Mouse (Mus musculus) C2C12 (cell line): ENCODE measurements around the gene Pdcd6ip. TPM values are rescaled to one million over a fixed set of nuclear protein-coding genes. Genes with fewer than 3 reads are reported as not detected.
"Not testable (repeated sequence)": the region's sequence is repeated elsewhere in the genome, so short reads cannot be mapped to it uniquely, and the experiment has no call there.

Source experiments
- H3K27me3 ChIP-seq: one replicate; pipeline ENCODE4 v1.6.1; 2011; ENCODE audit not compliant: control insufficient read depth, insufficient read depth, insufficient read length
- H3K36me3 ChIP-seq: one replicate; pipeline ENCODE4 v1.6.1; 2011; ENCODE audit not compliant: control insufficient read depth, insufficient read depth
- H3K4me3 ChIP-seq: one replicate; pipeline ENCODE4 v1.5.1; 2011; ENCODE audit warnings: mild to moderate bottlenecking, control low read depth; ENCODE audit not compliant: poor library complexity, insufficient read depth, severe bottlenecking
- H3K79me2 ChIP-seq: one replicate; pipeline ENCODE4 v1.6.1; 2011; ENCODE audit not compliant: control insufficient read depth, insufficient read depth
- H3K79me3 ChIP-seq: one replicate; pipeline ENCODE4 v1.6.1; 2011; ENCODE audit warnings: low read depth, control low read depth
- H3ac ChIP-seq: one replicate; pipeline ENCODE3; 2011; ENCODE audit warnings: low read depth; ENCODE audit not compliant: control insufficient read depth, insufficient read length
- CEBPB ChIP-seq: IDR thresholded peaks from one replicate; pipeline ENCODE4 v1.6.1; 2011; ENCODE audit warnings: low read depth, mild to moderate bottlenecking, control low read depth, moderate library complexity
- CTCF ChIP-seq: IDR thresholded peaks from one replicate; pipeline ENCODE4 v1.5.1; 2011; ENCODE audit not compliant: control insufficient read depth, insufficient read depth, insufficient read length
- FOSL1 ChIP-seq: IDR thresholded peaks from one replicate; pipeline ENCODE4 v1.8.0; 2011; ENCODE audit warnings: mild to moderate bottlenecking, low read length; ENCODE audit not compliant: poor library complexity, insufficient read depth, severe bottlenecking
- MAX ChIP-seq: IDR thresholded peaks from one replicate; pipeline ENCODE4 v1.6.1; 2011; ENCODE audit warnings: mild to moderate bottlenecking, control low read depth
- MYOD1 ChIP-seq: IDR thresholded peaks from one replicate; pipeline ENCODE4 v1.6.1; 2011; ENCODE audit warnings: low read depth; ENCODE audit not compliant: control insufficient read depth, insufficient read length
- MYOG ChIP-seq: IDR thresholded peaks from one replicate; pipeline ENCODE4 v1.6.1; 2011; ENCODE audit not compliant: control insufficient read depth, insufficient read length; ENCODE audit errors: extremely low read depth
- USF1 ChIP-seq: IDR thresholded peaks from one replicate; pipeline ENCODE4 v1.6.1; 2011; ENCODE audit warnings: low read depth, mild to moderate bottlenecking, control low read depth, moderate library complexity
- polyA plus RNA-seq: library from polyadenylated mRNA; unstranded; fragments of >200 nt; fragmentation: generic; extraction: Trizol; gene quantifications from one replicate; pipeline ENCODE4 v1.2.1, GENCODE M21; 2012; ENCODE audit warnings: missing spikeins

Pdcd6ip gene
- polyA plus RNA-seq, 1 experiment, result 62.5 TPM

DNA sequence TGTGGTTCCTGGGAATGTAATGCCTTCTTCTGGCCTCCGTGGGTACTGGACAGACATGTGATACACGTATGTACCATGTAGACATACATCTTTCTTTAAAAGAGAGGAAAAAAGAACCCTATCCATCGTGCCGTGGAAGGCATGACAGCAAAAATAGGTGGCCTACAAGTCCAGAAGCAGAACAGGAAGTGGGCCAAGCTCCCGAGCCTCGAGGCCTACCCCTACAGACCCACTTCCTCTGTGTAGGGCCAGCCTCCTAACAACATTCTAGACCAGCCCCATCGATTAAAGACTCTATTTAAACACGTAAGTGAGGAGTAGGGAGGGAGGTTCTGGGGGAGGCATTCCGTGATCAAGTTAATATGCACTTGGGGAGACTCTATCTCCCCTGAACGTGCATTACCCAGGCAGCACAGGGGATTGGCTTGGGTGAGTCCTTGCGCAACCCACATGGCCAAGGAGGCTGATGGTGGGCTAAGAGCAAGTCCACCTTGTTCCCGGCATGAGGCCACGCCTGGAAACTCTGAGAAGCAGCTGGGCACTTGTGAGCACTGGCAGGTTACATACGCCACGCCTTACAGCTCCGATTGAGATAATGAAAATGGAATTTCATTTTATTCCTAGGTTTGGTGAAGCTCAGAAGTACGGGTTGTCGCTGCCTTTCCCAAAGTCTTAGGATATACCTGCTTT lies 19.1 kb upstream of the Pdcd6ip start:
- no peaks in the 10 kb centered on the region for H3K36me3 ChIP-seq
- no peaks in the 10 kb centered on the region for H3K27me3 ChIP-seq
- no peak overlapping the region for H3K4me3 ChIP-seq
- H3ac ChIP-seq, result no peak overlapping the region
- no peaks in the 10 kb centered on the region for H3K79me2 ChIP-seq
- TF ChIP-seq CTCF (no peak), MAX (no peak), MYOD1 (no peak), USF1 (no peak), FOSL1 (no peak), MYOG (no peak), CEBPB (no peak)
- H3K79me3 ChIP-seq, result no peaks in the 10 kb centered on the region

DNA sequence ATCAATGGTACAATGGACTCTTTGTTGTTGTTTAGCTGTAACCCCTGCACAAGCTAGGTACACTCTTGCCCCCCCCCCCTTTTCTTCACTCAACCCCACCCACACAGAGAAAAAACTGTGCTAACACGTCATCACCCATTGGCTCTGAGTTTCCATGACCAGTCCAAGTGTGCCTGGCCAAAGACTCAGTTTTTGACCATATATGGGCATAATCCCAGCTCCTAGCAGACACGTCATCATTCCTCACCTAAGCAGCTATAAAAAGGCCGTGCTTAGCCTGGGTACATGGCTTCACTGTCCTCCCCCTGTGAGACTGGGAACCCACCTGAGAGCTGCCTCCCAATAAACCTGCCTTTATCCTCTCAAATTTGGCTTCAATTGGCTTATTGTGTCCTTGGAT lies 18.1 kb upstream of the Pdcd6ip start:
- Histone ChIP-seq H3K27me3 (no peaks in the 10 kb centered on the region), H3K79me2 (no peaks in the 10 kb centered on the region), H3ac (no peak overlapping the region), H3K4me3 (no peak overlapping the region), H3K36me3 (no peaks in the 10 kb centered on the region), H3K79me3 (no peaks in the 10 kb centered on the region)
- TF ChIP-seq USF1 (no peak), MYOG (no peak), MYOD1 (no peak), FOSL1 (no peak), CTCF (no peak), MAX (no peak), CEBPB (no peak)

DNA sequence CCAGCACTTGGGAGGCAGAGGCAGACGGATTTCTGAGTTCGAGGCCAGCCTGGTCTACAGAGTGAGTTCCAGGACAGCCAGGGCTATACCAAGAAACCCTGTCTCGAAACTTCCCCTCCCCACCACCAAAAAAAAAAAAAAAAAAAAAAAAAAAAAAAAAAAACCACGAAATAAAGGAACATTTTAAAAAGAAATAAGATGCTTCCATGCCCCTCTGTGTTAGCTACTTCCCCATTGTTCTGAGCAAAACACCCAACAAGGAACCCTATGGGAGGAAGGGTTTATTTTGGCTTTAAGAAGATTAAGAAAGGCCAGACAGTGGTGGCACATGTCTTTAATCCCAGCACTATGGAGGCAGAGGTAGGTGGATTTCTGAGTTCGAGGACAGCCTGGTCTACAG lies 17.6 kb upstream of the Pdcd6ip start:
- not testable (repeated sequence) for H3ac ChIP-seq, H3K79me3 ChIP-seq, H3K36me3 ChIP-seq, H3K27me3 ChIP-seq, H3K79me2 ChIP-seq, H3K4me3 ChIP-seq

DNA sequence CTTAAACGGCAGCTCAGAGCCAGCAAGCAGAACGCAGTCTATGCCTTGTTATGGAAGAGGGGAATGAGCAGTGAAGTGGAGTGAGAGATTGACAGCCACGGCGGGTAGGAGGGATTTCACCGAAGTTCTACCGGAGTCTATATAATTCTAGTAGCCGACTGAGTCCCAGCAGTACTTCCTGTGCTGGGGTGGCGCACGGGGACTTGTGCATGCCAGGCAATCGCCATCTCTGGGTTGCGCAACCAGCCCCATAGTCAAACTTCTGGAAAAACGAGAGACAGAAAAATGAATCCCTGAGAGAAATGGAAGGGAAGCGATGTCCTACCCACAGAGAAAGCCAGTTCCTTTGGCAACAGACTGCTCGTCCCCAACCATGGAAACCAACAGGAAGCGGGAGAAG lies 16.6 kb upstream of the Pdcd6ip start:
- Histone ChIP-seq H3K27me3 (no peaks in the 10 kb centered on the region), H3ac (no peak overlapping the region), H3K4me3 (no peak overlapping the region), H3K79me2 (no peaks in the 10 kb centered on the region), H3K79me3 (no peaks in the 10 kb centered on the region), H3K36me3 (no peaks in the 10 kb centered on the region)
- peak; percentile 33 for TF ChIP-seq CEBPB
- TF ChIP-seq MAX, result no peak

DNA sequence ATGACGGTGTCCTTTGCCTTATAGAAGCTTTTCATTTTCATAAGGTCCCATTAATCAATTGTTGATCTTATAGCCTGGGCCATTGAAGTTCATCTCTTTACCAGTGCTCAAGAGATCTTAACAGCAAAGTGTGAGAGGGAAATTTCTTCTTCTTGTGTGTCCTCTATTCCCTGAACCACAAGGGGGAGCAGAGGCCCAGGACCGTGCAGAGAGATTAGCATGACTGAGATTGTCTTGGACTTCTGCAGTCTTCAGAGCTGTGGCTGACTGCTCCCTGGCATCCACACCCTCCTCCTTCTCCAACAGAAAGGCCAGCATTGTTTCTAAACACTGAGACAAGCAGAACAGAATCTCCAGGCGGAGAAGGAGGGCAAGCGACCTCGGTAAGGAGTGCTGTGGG lies 11.0 kb upstream of the Pdcd6ip start:
- Histone ChIP-seq H3K27me3 (no peaks in the 10 kb centered on the region), H3K36me3 (no peaks in the 10 kb centered on the region), H3K79me3 (no peaks in the 10 kb centered on the region), H3ac (no peak overlapping the region), H3K4me3 (no peak overlapping the region), H3K79me2 (no peaks in the 10 kb centered on the region)
- TF ChIP-seq MYOD1 (no peak), FOSL1 (no peak), USF1 (no peak), CTCF (peak; percentile 12), MYOG (no peak), CEBPB (no peak), MAX (no peak)

DNA sequence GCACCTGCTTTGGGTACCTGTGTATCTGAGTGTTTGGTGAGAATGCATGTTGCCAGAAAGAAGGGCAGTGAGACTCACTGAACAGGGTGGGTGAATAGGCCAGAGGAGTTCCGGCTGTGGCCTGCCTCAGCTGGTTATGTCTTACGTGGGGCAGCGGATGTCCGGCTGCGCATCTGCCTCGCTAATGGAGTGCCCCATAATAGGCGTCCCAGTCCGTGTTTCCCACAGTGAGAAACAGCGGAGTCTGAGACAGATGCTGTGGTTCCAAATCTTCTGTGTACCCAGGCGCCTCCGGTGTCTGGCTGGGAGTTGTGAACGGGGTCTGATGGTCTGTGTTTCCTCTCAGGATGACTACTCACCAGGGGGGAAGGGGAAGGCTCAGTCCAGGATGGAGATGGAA lies 2.8 kb upstream of the Pdcd6ip start:
- Histone ChIP-seq H3ac (no peak overlapping the region), H3K27me3 (peaks cover 7% of the 10 kb centered on the region), H3K4me3 (no peak overlapping the region), H3K36me3 (peaks cover under 1% of the 10 kb centered on the region), H3K79me3 (peaks cover 17% of the 10 kb centered on the region), H3K79me2 (peaks cover 23% of the 10 kb centered on the region)
- no peak for TF ChIP-seq MYOD1
